Mouse (Mus musculus) limb, embryonic 14.5 days (tissue): Measurements from ENCODE around the gene Arl3. TPM values are rescaled to one million over a fixed set of nuclear protein-coding genes. Genes with fewer than 3 reads are reported as not detected.
A peak's percentile ranks its signal among the peaks of the same experiment; 100 is the strongest.

Source experiments
- ATAC-seq: fragments of 200-750 bp; cut with Nextera tagmentation; 2 replicates; pipeline ENCODE4 v1.8.0; 2017; ENCODE audit warnings: low read depth, moderate number of reproducible peaks, moderate TSS enrichment; ENCODE audit not compliant: low FRiP score
- DNase-seq: peaks from one replicate; pipeline ENCODE4 v3.0.0-alpha.2; 2015; ENCODE audit warnings: low spot score
- H3K27ac ChIP-seq: fragments of 300-500 bp; sonication (generic); replicated peaks from 2 replicates; pipeline ENCODE4 v1.5.1; 2014; ENCODE audit warnings: low read depth, mild to moderate bottlenecking, low read length, moderate library complexity, mixed read lengths
- H3K27me3 ChIP-seq: fragments of 300-500 bp; sonication (generic); 2 replicates; pipeline ENCODE4 v1.6.1; 2014; ENCODE audit warnings: low read length, mixed read lengths; ENCODE audit not compliant: control insufficient read depth, insufficient read depth
- H3K36me3 ChIP-seq: fragments of 300-500 bp; sonication (generic); 2 replicates; pipeline ENCODE4 v1.6.1; 2014; ENCODE audit warnings: mild to moderate bottlenecking, low read length, moderate library complexity, mixed read lengths; ENCODE audit not compliant: control insufficient read depth, insufficient read depth
- H3K4me1 ChIP-seq: fragments of 300-500 bp; sonication (generic); 2 replicates; pipeline ENCODE4 v1.6.1; 2014; ENCODE audit warnings: antibody characterized with exemption, low read length, mixed read lengths; ENCODE audit not compliant: control insufficient read depth, insufficient read depth
- H3K4me2 ChIP-seq: fragments of 300-500 bp; sonication (generic); replicated peaks from 2 replicates; pipeline ENCODE4 v1.6.1; 2014; ENCODE audit warnings: low read depth, mild to moderate bottlenecking, low read length, moderate library complexity; ENCODE audit not compliant: severe bottlenecking
- H3K4me3 ChIP-seq: fragments of 300-500 bp; sonication (generic); replicated peaks from 2 replicates; pipeline ENCODE4 v1.5.1; 2014; ENCODE audit warnings: low read length
- H3K9ac ChIP-seq: fragments of 300-500 bp; sonication (generic); 2 replicates; pipeline ENCODE4 v1.6.1; 2014; ENCODE audit warnings: mild to moderate bottlenecking, low read depth, low read length, moderate library complexity; ENCODE audit not compliant: severe bottlenecking
- H3K9me3 ChIP-seq: fragments of 300-500 bp; sonication (generic); 2 replicates; pipeline ENCODE4 v1.6.1; 2016; ENCODE audit warnings: low read length; ENCODE audit not compliant: control insufficient read depth
- POLR2A ChIP-seq: fragments of 200-500 bp; IDR thresholded peaks from 2 replicates; pipeline ENCODE4 v1.8.0; 2012; ENCODE audit warnings: inconsistent platforms, mild to moderate bottlenecking, moderate library complexity, borderline replicate concordance; ENCODE audit not compliant: insufficient read depth, insufficient read length; ENCODE audit errors: extremely low read depth
- WGBS: fragments of 180-500 bp; shearing (Covaris S2); extraction: QIAGEN DNeasy Blood & Tissue Kit; methylation state at CpG from one replicate; pipeline ENCODE4 v1.1.7; 2014; 5-methylcytosine and 5-hydroxymethylcytosine counted together
- polyA plus RNA-seq, 2 experiments: library from polyadenylated mRNA; depleted of rRNA in 1 of 2; stranded (reverse) in 1 of 2; unstranded in 1 of 2; fragments of >200 nt; fragmentation: Nextera tagmentation in 1 of 2; extraction: Ambion mirVana in 1 of 2; gene quantifications; 2 replicates each; pipeline versions ENCODE4 v1.2.1 to v1.2.3; 2012 to 2014

Gene Arl3
- polyA plus RNA-seq, 2 experiments, result 87.2 to 120 TPM

- Histone ChIP-seq H3K4me3 (no peak overlapping the region), H3K4me1 (peaks cover 36% of the 10 kb centered on the region), H3K9ac (peak overlapping the region; percentile 36; the same call in 1 of the 2 replicates), H3K27ac (peak overlapping the region; percentile 55; the same call in 1 of the 2 replicates), H3K4me2 (peak overlapping the region; percentile 47; the same call in 1 of the 2 replicates), H3K27me3 (no peaks in the 10 kb centered on the region), H3K36me3 (peaks cover 27% of the 10 kb centered on the region), H3K9me3 (no peaks in the 10 kb centered on the region)
- ATAC-seq (no peak), DNase-seq (no peak)
- 15% methylated on average over 5 of the region's 5 CpGs for WGBS
- TF ChIP-seq POLR2A, result no peak
Measured at GRCm38 (mm10) chr19:46518828-46519621, 54.0 kb downstream of the Arl3 start.

- H3K4me1 ChIP-seq, result peaks cover 30% of the 10 kb centered on the region
- 2% methylated on average over 12 of the region's 13 CpGs for WGBS
- H3K36me3 ChIP-seq, result peaks cover 34% of the 10 kb centered on the region
- H3K4me3 ChIP-seq, result peak overlapping the region; percentile 15; the same call in 1 of the 2 replicates
- peak overlapping the region; percentile 36 for H3K9ac ChIP-seq
- TF ChIP-seq POLR2A, result no peak
- no peaks in the 10 kb centered on the region for H3K27me3 ChIP-seq
- no peaks in the 10 kb centered on the region for H3K9me3 ChIP-seq
- ATAC-seq, result peak; percentile 78
- peak overlapping the region; percentile 55 for H3K27ac ChIP-seq
- peak; percentile 71 for DNase-seq
- H3K4me2 ChIP-seq, result peak overlapping the region; percentile 47
Measured at GRCm38 (mm10) chr19:46518352-46518787, 54.6 kb downstream of the Arl3 start.

GRCm38 (mm10) chr19:46517529-46518351 lies 55.3 kb downstream of the Arl3 start:
- H3K9ac ChIP-seq, result peak overlapping the region; percentile 36
- 34% methylated on average over 10 of the region's 14 CpGs for WGBS

GRCm38 (mm10) chr19:46516667-46517528 lies 56.1 kb downstream of the Arl3 start:
- Histone ChIP-seq H3K9me3 (no peaks in the 10 kb centered on the region), H3K4me2 (no peak overlapping the region), H3K27ac (no peak overlapping the region), H3K27me3 (no peaks in the 10 kb centered on the region), H3K36me3 (peaks cover 48% of the 10 kb centered on the region), H3K4me3 (no peak overlapping the region), H3K9ac (no peak overlapping the region), H3K4me1 (peaks cover 20% of the 10 kb centered on the region)
- DNase-seq (no peak), ATAC-seq (no peak)
- no peak for TF ChIP-seq POLR2A
- WGBS, result 58% methylated on average over 3 of the region's 3 CpGs

More at GRCm38 (mm10) chr19:46517529-46518351, 55.3 kb downstream of the Arl3 start:
- H3K9me3 ChIP-seq, result no peaks in the 10 kb centered on the region
- H3K4me1 ChIP-seq, result peaks cover 25% of the 10 kb centered on the region
- H3K4me2 ChIP-seq, result peak overlapping the region; percentile 47
- peak overlapping the region; percentile 55 for H3K27ac ChIP-seq
- DNase-seq (peak; percentile 71), ATAC-seq (peak; percentile 66)
- no peaks in the 10 kb centered on the region for H3K27me3 ChIP-seq
- no peak for TF ChIP-seq POLR2A
- peaks cover 40% of the 10 kb centered on the region for H3K36me3 ChIP-seq
- peak overlapping the region; percentile 15; the same call in 1 of the 2 replicates for H3K4me3 ChIP-seq
